Mouse (Mus musculus) MEL (cell line): ENCODE results near the gene Ereg.

ENCODE experiments used
- CTCF ChIP-seq, 3 experiments: IDR thresholded peaks in 2 of 3; conservative IDR thresholded peaks in 1 of 3; 2 replicates each; pipeline ENCODE4 v1.5.1; 2011 to 2012; ENCODE audit warnings: low read length in 3 of 3, low read depth in 2 of 3, mild to moderate bottlenecking in 2 of 3, improper control_type of control experiment in 1 of 3, inconsistent platforms in 1 of 3, mixed read lengths in 1 of 3, moderate library complexity in 1 of 3; ENCODE audit not compliant: control insufficient read depth in 1 of 3, insufficient read depth in 1 of 3, poor library complexity in 1 of 3, severe bottlenecking in 1 of 3
- E2F4 ChIP-seq: IDR thresholded peaks from 2 replicates; pipeline ENCODE4 v1.6.1; 2011; ENCODE audit warnings: low read depth, low read length, improper control_type of control experiment, borderline replicate concordance
- EP300 ChIP-seq, 2 experiments: IDR thresholded peaks; 2 replicates each; pipeline ENCODE4 v1.6.1; 2011; ENCODE audit warnings: improper control_type of control experiment in 2 of 2, low read length in 2 of 2, low read depth in 1 of 2, mild to moderate bottlenecking in 1 of 2
- GATA1 ChIP-seq: IDR thresholded peaks from 2 replicates; pipeline ENCODE4 v1.6.1; 2011; ENCODE audit warnings: low read depth, low read length, improper control_type of control experiment
- MAX ChIP-seq: IDR thresholded peaks from 2 replicates; pipeline ENCODE4 v1.6.1; 2011; ENCODE audit warnings: low read length, improper control_type of control experiment
- MAZ ChIP-seq: IDR thresholded peaks from 2 replicates; pipeline ENCODE4 v1.6.1; 2012; ENCODE audit warnings: low read depth, mild to moderate bottlenecking, inconsistent platforms, low read length, improper control_type of control experiment
- POLR2A ChIP-seq, 2 experiments: IDR thresholded peaks; 2 replicates each; pipeline ENCODE4 v1.6.1; 2011 to 2012; ENCODE audit warnings: low read length in 2 of 2, mild to moderate bottlenecking in 2 of 2, control low read depth in 1 of 2, improper control_type of control experiment in 1 of 2, low read depth in 1 of 2, moderate library complexity in 1 of 2; ENCODE audit not compliant: control insufficient read depth in 1 of 2, insufficient read depth in 1 of 2, poor library complexity in 1 of 2
- POLR2AphosphoS2 ChIP-seq: IDR thresholded peaks from 2 replicates; pipeline ENCODE4 v1.6.1; 2011; ENCODE audit warnings: low read length, improper control_type of control experiment
- TAL1 ChIP-seq: IDR thresholded peaks from 2 replicates; pipeline ENCODE4 v1.6.1; 2012; ENCODE audit warnings: mild to moderate bottlenecking, inconsistent platforms, low read length, moderate library complexity, mixed read lengths
- USF2 ChIP-seq, 2 experiments: IDR thresholded peaks; 2 replicates each; pipeline ENCODE4 v1.6.1; 2011 to 2012; ENCODE audit warnings: improper control_type of control experiment in 2 of 2, low read length in 2 of 2, borderline replicate concordance in 1 of 2, inconsistent platforms in 1 of 2, low read depth in 1 of 2, mild to moderate bottlenecking in 1 of 2; ENCODE audit not compliant: insufficient read depth in 1 of 2

DNA sequence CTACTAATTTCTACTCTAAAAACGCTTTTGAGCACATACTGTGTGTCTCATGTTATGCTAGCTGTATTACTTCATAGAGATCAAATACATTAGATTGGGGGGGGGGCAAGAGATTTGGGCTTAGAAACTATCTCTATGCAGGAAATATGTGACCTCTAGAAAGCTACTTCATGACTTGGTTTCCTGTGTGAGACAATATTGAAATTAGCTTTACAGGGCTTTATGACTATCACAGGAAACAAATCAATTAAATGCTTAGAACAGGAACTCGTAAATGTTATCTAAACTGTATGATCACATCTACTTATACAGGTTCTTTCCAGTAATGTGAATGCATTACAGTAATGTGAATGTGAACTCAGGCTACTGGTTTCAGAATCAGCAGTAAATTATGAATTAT, 49.7 kb downstream of the Ereg start:
- TF ChIP-seq TAL1: no peak
- TF ChIP-seq POLR2AphosphoS2: no peak
- no peak for TF ChIP-seq EP300 (IDR thresholded peaks at IDR 0.05; ENCODE audit: low read depth in 1 of 2, low read length in 2 of 2)
- no peak for TF ChIP-seq MAZ
- TF ChIP-seq E2F4: no peak
- TF ChIP-seq GATA1: no peak
- TF ChIP-seq MAX: no peak
- no peak for TF ChIP-seq USF2 (IDR thresholded peaks at IDR 0.05; ENCODE audit: borderline replicate concordance in 1 of 2, insufficient read depth in 1 of 2, low read depth in 1 of 2, low read length in 2 of 2)
- no peak for TF ChIP-seq POLR2A (IDR thresholded peaks at IDR 0.05; ENCODE audit: control insufficient read depth in 1 of 2, insufficient read depth in 1 of 2, low read depth in 1 of 2, low read length in 2 of 2, poor library complexity in 1 of 2)
- TF ChIP-seq CTCF (IDR thresholded peaks at IDR 0.05 in 2 of 3, conservative IDR thresholded peaks at IDR 0.05 in 1 of 3; ENCODE audit: control insufficient read depth in 1 of 3, insufficient read depth in 1 of 3, low read depth in 2 of 3, low read length in 3 of 3, poor library complexity in 1 of 3, severe bottlenecking in 1 of 3): no peak
